Mouse (Mus musculus) embryonic stem cell, embryonic (primary cell): Measurements from ENCODE around the gene Gm20388.

ENCODE experiments used
- CTCF ChIA-PET, 4 experiments: fragments of 300-600 bp in 2 of 4; fragments of 350-600 bp in 2 of 4; sonication (Branson Sonifier 250); formaldehyde crosslinking; loops; one replicate each; lab custom pipeline; 2022; ENCODE audit warnings: inconsistent platforms in 2 of 4; lab: Charles Lee
- POLR2A ChIA-PET, 4 experiments: fragments of 300-600 bp in 2 of 4; fragments of 350-600 bp in 2 of 4; sonication (Branson Sonifier 250); formaldehyde crosslinking; loops; one replicate each; lab custom pipeline; 2022; ENCODE audit warnings: antibody characterized with exemption in 4 of 4, inconsistent platforms in 1 of 4; lab: Charles Lee

Gm20388 gene

DNA sequence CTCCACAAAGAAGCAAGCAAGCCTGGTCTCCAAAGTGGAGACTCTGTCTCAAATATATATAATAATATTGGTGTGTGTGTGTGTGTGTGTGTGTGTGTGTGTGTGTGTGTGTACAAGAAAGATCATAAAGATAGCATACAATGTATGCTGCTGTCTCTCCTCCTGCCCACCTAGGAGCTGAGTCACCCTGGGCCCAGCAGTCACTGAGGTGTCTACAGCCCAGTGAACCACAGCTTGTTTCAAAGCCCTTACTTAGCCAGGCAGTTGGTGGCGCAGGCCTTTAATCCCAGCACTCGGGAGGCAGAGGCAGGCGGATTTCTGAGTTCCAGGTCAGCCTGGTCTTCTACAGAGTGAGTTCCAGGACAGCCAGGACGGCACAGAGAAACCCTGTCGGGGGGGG lies 3119.4 kb downstream of the Gm20388 start:
- POLR2A ChIA-PET, result interaction anchor here in 3 of 4 experiments (0.5 to 12.9 kb wide), 23 partner anchors 9 to 213 kb away, joined by 3 to 181 read pairs (median 5); partner anchors contain the start of gene Ankrd11 (in 1 of the 3)

DNA sequence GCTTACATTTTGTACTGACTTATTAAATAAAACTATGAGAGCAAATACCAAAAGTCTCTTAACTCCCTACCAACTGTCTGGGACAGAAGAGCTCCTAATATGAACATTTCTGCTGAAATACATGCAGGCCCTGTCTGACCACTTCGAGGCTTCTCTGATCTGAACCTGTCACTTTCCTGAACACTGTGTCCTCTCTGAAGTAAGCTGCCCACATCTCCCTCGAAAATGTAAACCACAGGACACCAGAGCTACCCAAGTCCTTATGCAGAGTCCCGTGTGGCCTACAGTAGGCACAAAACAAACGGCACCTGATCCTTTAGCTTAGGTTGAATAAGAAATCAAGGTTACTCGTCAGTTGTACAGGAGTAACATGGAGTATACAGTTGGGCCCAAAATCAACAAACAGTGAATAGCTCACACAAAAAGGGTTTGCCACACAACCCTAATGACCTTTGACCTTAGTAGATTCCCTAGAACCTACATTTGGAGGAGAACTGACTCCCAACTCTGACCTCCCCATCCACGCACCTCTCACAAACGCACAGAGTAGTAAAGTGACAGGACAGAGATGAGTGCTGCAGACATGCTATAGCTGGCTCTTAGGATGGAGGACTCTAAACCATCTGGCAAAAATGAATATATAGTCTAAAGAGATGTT lies 3120.8 kb downstream of the Gm20388 start:
- CTCF ChIA-PET, result no interaction called here
- POLR2A ChIA-PET, result interaction anchor here in 3 of 4 experiments (0.6 to 12.9 kb wide), 28 partner anchors 8 to 477 kb away, joined by 3 to 181 read pairs (median 5); partner anchors contain the start of genes Ankrd11 (in 1 of the 3), Chmp1a (in 1 of the 3) and Spata33 (in 1 of the 3)

More for the DNA sequence above, 3119.4 kb downstream of the Gm20388 start:
- CTCF ChIA-PET, result interaction anchor here in 3 of 4 experiments (0.5 to 0.6 kb wide), 5 partner anchors 61 to 292 kb away, joined by 3 to 5 read pairs (median 3); no protein-coding TSS in a partner anchor

DNA sequence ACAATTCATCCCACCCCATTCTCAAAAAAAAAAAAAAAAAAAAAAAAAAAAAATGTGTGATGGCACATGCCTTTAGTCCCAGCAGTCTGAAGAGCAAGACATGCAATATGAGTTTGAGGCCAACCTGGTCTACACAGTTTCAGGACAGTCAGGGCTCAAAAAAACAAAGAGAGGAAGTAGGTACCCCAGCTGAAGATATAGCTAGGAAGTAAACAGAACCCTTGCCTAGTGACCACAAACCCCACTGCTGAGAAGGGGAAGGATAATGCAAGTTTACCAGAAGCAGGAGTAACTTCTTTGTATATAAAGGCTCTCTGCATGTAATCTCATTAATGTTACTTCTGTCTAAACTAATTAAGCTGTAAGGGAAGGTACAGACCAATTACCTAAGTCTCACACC lies 3122.1 kb downstream of the Gm20388 start:
- CTCF ChIA-PET, result no interaction called here
- POLR2A ChIA-PET, result interaction anchor here in 3 of 4 experiments (0.6 to 12.9 kb wide), 20 partner anchors 9 to 304 kb away, joined by 3 to 181 read pairs (median 3); partner anchors contain the start of genes Ankrd11 (in 1 of the 3), Chmp1a (in 1 of the 3) and Spata33 (in 1 of the 3)

DNA sequence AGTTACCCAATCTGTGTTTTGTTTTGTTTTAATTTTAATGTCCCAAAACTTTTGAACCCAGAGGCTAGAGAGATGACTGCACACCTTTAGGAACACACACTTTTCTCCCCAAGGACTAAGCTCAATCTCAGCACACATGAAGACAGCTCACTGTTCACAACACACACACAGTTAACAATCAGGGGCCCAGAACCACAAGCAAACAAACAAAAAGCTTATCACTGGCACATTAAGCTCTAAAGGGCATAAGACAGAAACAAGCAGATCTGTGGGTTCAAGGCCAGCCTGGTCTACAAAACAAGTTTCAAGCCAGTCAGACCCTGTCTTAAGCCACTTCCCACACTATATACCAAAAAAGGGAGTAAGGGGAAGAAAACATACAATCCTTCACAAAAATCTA lies 3122.8 kb downstream of the Gm20388 start:
- ChIA-PET CTCF (no interaction called here), POLR2A (interaction anchor here in 3 of 4 experiments (0.6 to 12.9 kb wide), 16 partner anchors 9 to 170 kb away, joined by 3 to 181 read pairs (median 3); partner anchors contain the start of gene Ankrd11 (in 1 of the 3))

DNA sequence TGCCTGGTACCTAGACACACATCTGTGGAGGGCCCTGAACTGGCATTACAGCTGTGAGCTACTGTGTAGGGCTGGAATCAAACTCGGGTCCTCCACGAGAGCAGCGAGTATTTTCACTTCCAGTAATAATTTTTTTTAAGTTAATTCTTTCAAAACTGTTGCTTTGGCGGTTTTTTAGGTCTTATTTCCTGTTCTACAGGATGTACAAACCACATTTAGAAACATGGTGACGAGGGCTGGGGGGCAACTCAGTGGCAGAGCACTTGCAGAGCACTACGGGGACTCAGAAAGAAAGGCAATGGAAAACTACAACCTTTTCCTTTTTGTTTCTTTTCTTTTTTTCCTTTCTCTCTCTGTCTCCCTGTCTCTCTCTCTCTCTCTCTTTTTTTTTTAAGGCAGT lies 3123.5 kb downstream of the Gm20388 start:
- CTCF ChIA-PET, result no interaction called here
- POLR2A ChIA-PET, result interaction anchor here in 2 of 4 experiments (1.2 to 12.9 kb wide), 4 partner anchors 10 to 20 kb away, joined by 3 to 181 read pairs (median 14); partner anchors contain the start of gene Ankrd11 (in 1 of the 2)

DNA sequence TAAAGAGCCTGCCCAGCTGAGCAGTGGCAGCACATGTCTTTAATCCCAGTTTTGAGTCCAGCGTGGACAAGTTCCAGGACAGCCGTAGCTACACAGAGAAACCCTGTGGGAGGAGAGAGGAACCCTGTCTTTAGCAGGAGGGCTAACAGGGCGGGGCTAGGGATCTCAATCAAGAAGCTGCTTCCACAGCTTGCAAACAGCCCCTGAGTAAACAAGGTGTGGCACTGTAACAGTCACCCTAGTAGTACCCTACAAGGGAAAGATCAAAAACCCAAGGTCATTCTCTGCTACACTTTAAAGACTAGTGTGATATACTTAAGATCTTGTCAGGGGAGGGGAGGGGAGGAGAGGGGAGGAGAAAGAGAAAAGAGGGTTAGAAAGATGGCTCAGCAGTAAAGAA lies 3126.3 kb downstream of the Gm20388 start:
- POLR2A ChIA-PET, result interaction anchor here (0.6 to 12.9 kb wide), 49 partner anchors 7 to 375 kb away, joined by 3 to 181 read pairs (median 4); partner anchors contain the start of gene Ankrd11 (in 1 of the 4)

DNA sequence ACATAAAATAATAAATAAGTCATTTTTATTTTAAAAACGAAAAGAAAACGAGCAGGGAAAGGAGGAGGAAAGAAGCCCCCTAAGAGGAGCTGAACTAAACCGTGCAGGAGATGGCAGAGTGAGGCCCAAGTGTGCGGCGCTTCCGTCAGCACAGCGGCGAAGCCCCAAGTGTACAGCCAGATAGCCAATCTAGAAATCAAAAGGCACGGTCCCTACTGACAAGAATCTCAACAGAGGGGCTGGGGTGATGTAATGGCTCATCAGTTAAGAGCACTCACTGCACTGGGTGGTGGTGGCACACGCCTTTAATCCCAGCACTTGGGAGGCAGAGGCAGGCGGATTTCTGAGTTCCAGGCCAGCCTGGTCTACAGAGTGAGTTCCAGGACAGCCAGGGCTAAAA lies 3126.8 kb downstream of the Gm20388 start:
- POLR2A ChIA-PET, result interaction anchor here (0.6 to 12.9 kb wide), 45 partner anchors 6 to 375 kb away, joined by 3 to 181 read pairs (median 5); partner anchors contain the start of gene Ankrd11 (in 1 of the 4)
- CTCF ChIA-PET, result interaction anchor here in 1 of 4 experiments (1.0 kb wide), 1 partner anchor 16 kb away, joined by 3 read pairs; no protein-coding TSS in a partner anchor

More for the DNA sequence above, 3126.3 kb downstream of the Gm20388 start:
- CTCF ChIA-PET, result interaction anchor here in 2 of 4 experiments (0.7 to 1.0 kb wide), 3 partner anchors 16 to 1367 kb away, joined by 3 to 4 read pairs (median 4); no protein-coding TSS in a partner anchor

DNA sequence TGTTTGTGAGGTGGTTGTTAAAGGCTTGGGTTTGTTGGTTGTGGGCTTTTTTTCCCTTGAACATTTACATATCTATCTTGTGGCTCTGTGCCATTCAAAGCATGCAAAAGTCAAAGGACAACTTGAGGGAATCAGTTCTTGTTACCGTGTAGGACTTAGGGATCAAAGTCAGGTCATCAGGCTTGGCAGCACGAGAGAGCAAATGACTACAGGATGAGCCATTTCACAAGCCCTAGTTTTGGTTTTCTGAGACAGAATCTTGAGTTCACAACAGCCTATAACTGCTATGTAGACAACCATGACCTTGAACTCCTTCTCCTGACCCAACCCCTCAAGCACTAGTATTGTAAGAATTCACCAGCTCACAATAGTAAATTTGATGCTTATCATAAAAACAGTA lies 3127.7 kb downstream of the Gm20388 start:
- POLR2A ChIA-PET, result interaction anchor here in 2 of 4 experiments (0.8 to 11.9 kb wide), 14 partner anchors 7 to 166 kb away, joined by 3 to 181 read pairs (median 12); no protein-coding TSS in a partner anchor
- CTCF ChIA-PET, result no interaction called here

DNA sequence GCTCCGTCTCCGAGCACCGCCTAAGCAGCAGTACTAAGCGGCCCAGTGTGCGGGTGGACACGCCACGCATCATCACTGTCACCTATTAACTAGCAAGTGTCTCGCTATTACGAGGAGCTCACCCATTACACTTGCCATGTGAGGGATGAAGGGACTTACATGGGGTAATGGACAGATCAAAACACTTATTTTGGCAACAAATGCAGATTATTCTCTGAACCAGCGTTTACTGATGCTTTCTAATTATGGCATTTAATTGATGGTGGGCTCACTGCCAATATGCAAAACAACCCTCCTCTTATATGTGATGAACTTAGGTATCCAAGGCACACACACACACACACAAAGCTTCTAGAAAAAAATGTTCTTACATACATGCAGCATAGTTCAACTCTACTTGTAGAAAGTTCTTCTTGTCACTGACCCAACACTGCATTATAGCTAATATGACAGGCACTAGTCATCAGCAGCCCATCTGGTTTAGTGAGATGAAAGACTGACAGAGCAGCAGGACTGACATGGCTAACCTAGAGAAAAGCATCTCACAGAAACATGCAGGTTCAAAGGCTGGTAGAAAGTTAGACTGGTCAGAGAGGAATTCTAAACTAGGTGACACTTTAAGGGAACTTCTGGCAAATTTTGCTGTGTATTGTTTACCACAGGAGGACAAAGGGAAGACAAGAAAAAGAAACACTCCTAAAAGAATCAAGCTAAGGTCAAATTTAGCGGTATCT lies 3128.9 kb downstream of the Gm20388 start:
- CTCF ChIA-PET, result interaction anchor here in 2 of 4 experiments (0.6 to 1.0 kb wide), 3 partner anchors 97 to 1178 kb away, joined by 3 to 4 read pairs (median 4); no protein-coding TSS in a partner anchor
- POLR2A ChIA-PET, result interaction anchor here in 3 of 4 experiments (0.6 to 11.9 kb wide), 46 partner anchors 8 to 465 kb away, joined by 3 to 181 read pairs (median 4); partner anchors contain the start of gene Spg7 (in 1 of the 3)

DNA sequence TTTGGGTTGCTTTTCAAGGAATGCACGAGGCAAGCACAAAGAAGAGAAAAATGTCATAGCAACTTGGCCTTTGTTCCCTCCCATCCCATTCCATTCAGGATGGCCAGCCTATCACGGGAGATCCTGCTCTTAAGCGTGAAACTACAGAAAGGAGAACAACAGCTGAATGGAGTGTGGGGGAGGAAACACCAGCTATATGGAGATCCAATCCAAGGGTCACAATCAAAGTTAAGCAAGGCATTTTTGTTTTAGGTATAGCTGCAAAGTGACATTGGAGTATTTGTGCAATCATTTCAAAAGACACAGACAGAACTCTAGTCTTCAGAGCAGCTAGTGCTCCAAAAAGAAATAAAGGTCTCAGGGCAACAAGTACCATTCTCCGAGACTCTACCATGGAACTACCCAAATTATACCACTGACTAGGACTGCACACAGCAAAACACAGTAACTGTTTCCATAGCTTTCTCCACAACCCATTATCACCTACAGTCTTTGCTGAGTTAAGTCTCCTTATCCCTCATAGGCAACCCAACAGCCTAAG lies 3129.5 kb downstream of the Gm20388 start:
- CTCF ChIA-PET, result interaction anchor here in 1 of 4 experiments (0.5 to 1.0 kb wide), 3 partner anchors 28 to 134 kb away, joined by 3 to 4 read pairs (median 3); no protein-coding TSS in a partner anchor

DNA sequence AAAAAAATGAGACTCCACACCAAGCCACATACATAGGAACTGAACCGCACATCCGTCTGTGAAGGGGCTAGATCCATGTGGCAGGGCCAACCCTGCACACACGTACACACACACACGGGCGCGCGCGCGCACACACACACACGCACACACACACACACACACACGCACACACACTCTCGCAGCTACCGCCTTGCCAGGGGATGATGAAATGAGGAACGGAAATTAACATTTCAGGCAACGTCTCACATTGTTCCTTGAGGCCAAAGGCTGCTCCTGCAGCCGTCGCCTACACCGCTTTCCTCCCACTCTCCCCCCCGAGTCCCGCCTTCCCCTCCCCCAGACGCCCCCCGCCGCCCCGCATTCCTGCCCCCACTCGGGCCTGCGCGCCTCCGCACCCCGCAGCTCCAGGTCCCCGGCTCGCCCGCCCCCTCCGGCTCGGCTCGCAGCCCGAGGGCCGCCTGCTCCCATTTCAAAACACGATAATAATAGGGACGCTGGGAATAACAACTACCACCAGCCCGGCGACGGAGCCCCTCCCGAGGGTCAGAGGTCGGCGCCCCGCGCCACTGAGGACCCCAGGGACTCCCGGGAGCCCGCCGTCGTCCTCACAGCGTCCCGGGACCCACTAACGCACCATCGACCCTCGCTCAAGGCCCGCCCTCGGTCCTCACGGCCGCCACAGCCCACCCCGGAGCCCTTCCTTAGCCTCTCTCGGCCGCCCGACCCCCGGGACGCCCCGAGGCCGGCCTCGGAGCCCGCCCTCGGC lies 3130.6 kb downstream of the Gm20388 start:
- CTCF ChIA-PET, result no interaction called here
- POLR2A ChIA-PET, result interaction anchor here in 3 of 4 experiments (0.6 to 11.9 kb wide), 35 partner anchors 10 to 518 kb away, joined by 3 to 181 read pairs (median 4); no protein-coding TSS in a partner anchor

More for the DNA sequence above, 3129.5 kb downstream of the Gm20388 start:
- POLR2A ChIA-PET, result interaction anchor here in 3 of 4 experiments (0.6 to 11.9 kb wide), 49 partner anchors 8 to 517 kb away, joined by 3 to 181 read pairs (median 4); partner anchors contain the start of gene Spg7 (in 1 of the 3)

DNA sequence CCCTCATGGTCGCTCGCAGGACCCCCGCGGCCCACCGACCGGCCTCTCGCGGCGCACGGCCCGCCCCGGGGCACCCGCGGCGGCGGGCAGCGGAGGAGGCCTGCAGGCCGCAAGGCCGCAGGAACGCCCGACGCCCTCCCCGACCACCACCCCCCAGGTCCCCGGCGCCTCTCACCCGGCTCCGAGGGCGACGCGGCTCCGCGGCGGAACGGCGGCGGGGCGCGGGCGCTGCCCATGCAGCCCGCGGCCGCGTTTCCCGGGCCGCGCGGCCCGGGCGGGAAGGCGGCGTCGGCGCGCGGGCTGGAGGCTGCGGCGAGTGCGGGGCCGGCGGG lies 3131.1 kb downstream of the Gm20388 start:
- POLR2A ChIA-PET, result interaction anchor here in 3 of 4 experiments (0.6 to 11.9 kb wide), 9 partner anchors 10 to 177 kb away, joined by 3 to 181 read pairs (median 6); no protein-coding TSS in a partner anchor
- CTCF ChIA-PET, result no interaction called here

DNA sequence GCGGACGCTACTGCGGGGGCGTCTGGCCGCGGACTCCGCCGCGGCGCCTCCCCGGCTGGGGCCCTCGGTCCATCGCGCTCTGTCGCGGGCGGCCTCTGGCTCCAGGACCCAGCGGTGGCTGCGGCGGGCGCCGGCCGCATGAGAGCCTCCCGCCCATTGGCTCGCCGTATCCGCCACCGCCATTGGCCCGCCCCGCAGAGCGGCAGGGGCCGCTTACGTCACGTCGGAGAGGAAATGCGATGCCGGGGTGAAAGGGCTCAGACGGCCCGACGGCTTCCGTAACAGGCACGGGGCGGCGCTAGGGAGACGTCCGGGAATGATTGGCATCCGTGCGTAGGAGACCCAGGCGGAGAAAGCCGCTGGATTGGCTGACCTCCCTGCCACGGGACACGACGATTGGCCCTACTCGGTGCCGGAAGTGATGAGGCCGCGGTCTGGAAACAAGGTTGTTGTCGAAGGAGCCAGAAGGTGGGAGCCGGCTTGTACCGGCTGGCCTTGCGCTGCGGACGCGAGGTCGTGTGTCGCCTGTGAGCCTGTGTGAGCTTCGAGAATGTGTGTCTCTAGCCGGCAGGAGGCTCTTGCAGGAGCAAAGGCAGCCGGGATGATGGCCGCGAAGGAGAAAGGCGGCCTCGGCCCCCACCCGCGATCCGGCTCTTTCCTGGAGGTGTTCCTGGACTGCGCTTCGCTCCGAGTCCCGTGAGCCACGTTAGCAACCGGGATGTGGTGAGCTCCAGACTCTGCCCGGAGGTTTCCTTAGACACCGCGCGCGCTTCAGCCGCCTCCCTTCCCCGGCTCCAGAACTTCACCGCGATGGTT lies 3131.7 kb downstream of the Gm20388 start, which contains the start of gene Ankrd11:
TSS of gene Ankrd11 (minus strand) at position 120 of the 816 bp plus-strand sequence.
- ChIA-PET POLR2A (interaction anchor here (0.6 to 11.9 kb wide), 93 partner anchors 9 to 1968 kb away, joined by 3 to 181 read pairs (median 4); partner anchors contain the start of genes Chmp1a (in 2 of the 4), Spata33 (in 2 of the 4), Cdt1 (in 1 of the 4) and Cyba (in 1 of the 4)), CTCF (interaction anchor here in 1 of 4 experiments (0.6 to 1.0 kb wide), 3 partner anchors 25 to 381 kb away, joined by 3 to 5 read pairs (median 4); partner anchors contain the start of gene Def8)

DNA sequence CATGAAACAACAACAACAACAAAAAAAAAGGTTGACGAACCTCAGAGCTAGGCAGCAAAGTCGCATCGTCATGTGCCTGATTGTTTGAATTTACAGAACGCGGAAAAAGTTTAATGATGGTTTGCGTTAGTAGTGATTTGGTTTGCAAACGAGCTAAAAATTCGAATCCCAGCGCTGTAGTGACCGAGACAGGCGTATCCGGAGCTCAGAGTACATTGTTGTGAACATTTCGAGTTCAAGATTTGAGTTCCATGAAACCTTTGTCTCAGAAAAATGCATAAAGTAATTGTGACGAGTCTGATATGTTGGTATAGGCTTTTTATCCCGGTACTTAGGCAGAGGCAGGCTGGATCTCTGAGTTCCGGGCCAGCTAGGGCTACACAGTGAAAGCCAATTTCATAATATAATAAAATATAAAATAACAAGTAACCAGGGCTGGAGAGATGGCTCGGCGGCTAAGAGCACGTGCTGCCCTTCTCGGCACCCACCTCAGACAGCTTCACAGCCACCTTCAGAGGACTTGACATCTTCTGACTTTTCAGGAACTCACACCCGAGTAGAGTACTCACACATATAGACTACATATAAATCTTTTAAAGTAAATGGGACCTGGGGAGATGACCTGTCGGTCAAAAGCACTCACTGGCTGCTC lies 3132.5 kb downstream of the Gm20388 start:
- ChIA-PET CTCF (interaction anchor here in 1 of 4 experiments (0.6 to 1.0 kb wide), 3 partner anchors 25 to 380 kb away, joined by 3 to 5 read pairs (median 4); partner anchors contain the start of gene Def8), POLR2A (interaction anchor here (0.6 to 11.9 kb wide), 94 partner anchors 8 to 1969 kb away, joined by 3 to 181 read pairs (median 4); partner anchors contain the start of genes Chmp1a (in 2 of the 4), Spata33 (in 2 of the 4), Cdt1 (in 1 of the 4) and Cyba (in 1 of the 4))

DNA sequence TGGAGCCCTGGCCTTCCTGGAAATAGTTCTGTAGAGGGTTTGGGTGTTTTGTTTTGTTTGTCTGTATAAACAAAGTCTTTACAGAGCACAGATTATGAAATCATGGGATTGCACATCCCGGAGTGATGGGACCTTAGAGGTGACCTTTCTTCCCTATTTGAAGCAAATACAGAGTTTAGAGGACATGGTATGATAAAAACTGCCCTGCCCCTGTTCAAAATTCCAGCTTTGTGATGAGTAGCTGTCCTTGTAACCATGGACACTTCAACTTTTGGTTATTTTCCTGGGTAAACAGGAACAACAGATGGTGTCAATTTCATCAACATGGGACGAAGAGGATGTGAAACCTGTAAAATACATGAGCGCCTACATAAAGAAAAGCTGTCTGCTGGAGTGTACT lies 3133.3 kb downstream of the Gm20388 start:
- ChIA-PET CTCF (no interaction called here), POLR2A (interaction anchor here in 2 of 4 experiments (0.9 to 11.9 kb wide), 34 partner anchors 8 to 599 kb away, joined by 3 to 181 read pairs (median 7); partner anchors contain the start of genes Spg7 (in 2 of the 2) and Spata2l (in 1 of the 2))
